Mouse (Mus musculus): ENCODE data around the gene Zfhx3.

Zfhx3 gene

GRCm38 (mm10) chr8:108695242-108695880 is 752.9 kb downstream of the Zfhx3 start:
- in situ Hi-C loops (cut with MboI; ENCODE audit: low sequenced_read_pairs): no loop called here

- in situ Hi-C loops (cut with MboI; ENCODE audit: low sequenced_read_pairs): no loop called here
Measured at GRCm38 (mm10) chr8:108695938-108696630, 753.6 kb downstream of the Zfhx3 start.

- in situ Hi-C loops (cut with MboI; ENCODE audit: low sequenced_read_pairs): no loop called here
Measured at GRCm38 (mm10) chr8:108696631-108697410, 754.4 kb downstream of the Zfhx3 start.

GRCm38 (mm10) chr8:108697589-108697988 is 755.1 kb downstream of the Zfhx3 start:
- in situ Hi-C loops (cut with MboI; ENCODE audit: low sequenced_read_pairs): no loop called here

- in situ Hi-C loops (cut with MboI; ENCODE audit: low sequenced_read_pairs): no loop called here
Measured at GRCm38 (mm10) chr8:108698101-108698660, 755.7 kb downstream of the Zfhx3 start.

- in situ Hi-C loops (cut with MboI; ENCODE audit: low sequenced_read_pairs): no loop called here
Measured at GRCm38 (mm10) chr8:108699011-108699410, 756.6 kb downstream of the Zfhx3 start.

GRCm38 (mm10) chr8:108699454-108700345 is 757.3 kb downstream of the Zfhx3 start:
- in situ Hi-C loops (cut with MboI; ENCODE audit: low sequenced_read_pairs): no loop called here

- in situ Hi-C loops (cut with MboI; ENCODE audit: low sequenced_read_pairs): no loop called here
Measured at GRCm38 (mm10) chr8:108701381-108702175, 759.1 kb downstream of the Zfhx3 start.

GRCm38 (mm10) chr8:108702201-108702600 is 759.8 kb downstream of the Zfhx3 start:
- in situ Hi-C loops (cut with MboI; ENCODE audit: low sequenced_read_pairs): no loop called here

- in situ Hi-C loops (cut with MboI; ENCODE audit: low sequenced_read_pairs): no loop called here
Measured at GRCm38 (mm10) chr8:108705751-108706150, 763.3 kb downstream of the Zfhx3 start.

- in situ Hi-C loops (cut with MboI; ENCODE audit: low sequenced_read_pairs): no loop called here
Measured at GRCm38 (mm10) chr8:108706491-108706847, 764.0 kb downstream of the Zfhx3 start.

GRCm38 (mm10) chr8:108706848-108707541 is 764.6 kb downstream of the Zfhx3 start:
- in situ Hi-C loops (cut with MboI; ENCODE audit: low sequenced_read_pairs): no loop called here

- in situ Hi-C loops (cut with MboI; ENCODE audit: low sequenced_read_pairs): no loop called here
Measured at GRCm38 (mm10) chr8:108707576-108708281, 765.3 kb downstream of the Zfhx3 start.

- in situ Hi-C loops (cut with MboI; ENCODE audit: low sequenced_read_pairs): no loop called here
Measured at GRCm38 (mm10) chr8:108708833-108709387, 766.5 kb downstream of the Zfhx3 start.

- in situ Hi-C loops (cut with MboI; ENCODE audit: low sequenced_read_pairs): no loop called here
Measured at GRCm38 (mm10) chr8:108709441-108709840, 767.0 kb downstream of the Zfhx3 start.

GRCm38 (mm10) chr8:108709928-108710606 is 767.6 kb downstream of the Zfhx3 start:
- in situ Hi-C loops (cut with MboI; ENCODE audit: low sequenced_read_pairs): no loop called here

- in situ Hi-C loops (cut with MboI; ENCODE audit: low sequenced_read_pairs): no loop called here
Measured at GRCm38 (mm10) chr8:108710607-108711489, 768.4 kb downstream of the Zfhx3 start.
